Mouse (Mus musculus) gastrocnemius, adult 18-20 months (tissue): ENCODE measurements around the gene Dusp2. TPM values are rescaled to one million over a fixed set of nuclear protein-coding genes. Genes with fewer than 3 reads are reported as not detected.

Source experiments
- DNase-seq: peaks from one replicate; pipeline ENCODE4 v3.0.0; 2021; ENCODE audit warnings: low spot score
- total RNA-seq, 2 experiments: library from RNA; stranded (reverse); gene quantifications; 2 replicates each; pipeline ENCODE4 v1.2.3; 2021

Dusp2 gene
- total RNA-seq, 2 experiments from 2014 or later: 0.37 to 1.00 TPM

GRCm38 (mm10) chr2:127363696-127364095, 27.7 kb downstream of the Dusp2 start:
- DNase-seq: no peak

GRCm38 (mm10) chr2:127364452-127364851, 28.5 kb downstream of the Dusp2 start:
- DNase-seq: no peak

GRCm38 (mm10) chr2:127367126-127367820, 31.3 kb downstream of the Dusp2 start:
- no peak for DNase-seq

- no peak for DNase-seq
Observed at GRCm38 (mm10) chr2:127369703-127370376, 33.9 kb downstream of the Dusp2 start.

GRCm38 (mm10) chr2:127370561-127371483, 34.9 kb downstream of the Dusp2 start:
- no peak for DNase-seq

GRCm38 (mm10) chr2:127371484-127371861, 35.5 kb downstream of the Dusp2 start:
- DNase-seq: no peak

GRCm38 (mm10) chr2:127372082-127372481, 36.1 kb downstream of the Dusp2 start:
- no peak for DNase-seq

- DNase-seq: no peak
Observed at GRCm38 (mm10) chr2:127374131-127374530, 38.2 kb downstream of the Dusp2 start.

- DNase-seq: no peak
Observed at GRCm38 (mm10) chr2:127375087-127375486, 39.1 kb downstream of the Dusp2 start.

GRCm38 (mm10) chr2:127375759-127376341, 39.9 kb downstream of the Dusp2 start:
- no peak for DNase-seq

- DNase-seq: no peak
Observed at GRCm38 (mm10) chr2:127376423-127377051, 40.6 kb downstream of the Dusp2 start.

GRCm38 (mm10) chr2:127377942-127378610, 42.1 kb downstream of the Dusp2 start:
- no peak for DNase-seq

GRCm38 (mm10) chr2:127378611-127378990, 42.6 kb downstream of the Dusp2 start:
- DNase-seq: no peak

GRCm38 (mm10) chr2:127379250-127379649, 43.3 kb downstream of the Dusp2 start:
- DNase-seq: no peak

GRCm38 (mm10) chr2:127383881-127384280, 47.9 kb downstream of the Dusp2 start:
- DNase-seq: no peak

GRCm38 (mm10) chr2:127387521-127387920, 51.6 kb downstream of the Dusp2 start:
- DNase-seq: no peak
